10 mouse cellular contexts compared by ENCODE assay signal in the genomic region with DNA sequence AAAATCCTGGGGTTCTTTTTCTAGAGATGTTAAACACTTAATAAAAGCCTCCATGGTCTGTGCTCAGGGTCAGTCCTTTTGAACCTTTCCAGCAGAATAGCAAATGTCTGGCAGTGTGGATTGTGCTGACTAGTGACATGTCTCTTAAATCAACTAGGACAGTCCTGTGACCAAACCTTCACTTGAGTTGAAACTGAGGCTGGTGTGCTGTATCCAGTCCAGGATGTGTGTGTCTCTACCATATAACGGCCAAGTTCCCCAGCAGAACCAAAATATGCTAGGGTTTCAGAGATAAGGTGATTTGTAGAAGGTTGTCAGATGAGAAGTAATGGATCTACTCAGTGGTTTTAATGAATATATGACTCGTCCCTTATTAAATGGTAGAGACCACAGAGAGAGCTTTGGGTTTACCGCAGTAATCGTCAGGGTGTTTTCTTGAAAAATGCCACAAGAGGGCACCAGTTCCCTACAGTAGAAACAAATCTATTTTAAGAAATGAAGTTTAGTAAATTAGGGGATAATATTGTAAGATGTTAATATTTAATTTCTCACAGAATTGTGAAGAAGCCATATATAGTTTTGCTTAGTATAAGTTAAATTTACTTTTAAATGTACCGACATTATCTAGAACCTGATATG. TPM values are rescaled to one million over a fixed set of nuclear protein-coding genes. Genes with fewer than 3 reads are reported as not detected.
A peak's percentile ranks its signal among the peaks of the same experiment; 100 is the strongest.
DNase-seq lines count a peak whose midpoint lies in the region; ATAC-seq lines count a peak whose summit lies in the region.
"Had no signal": no experiment of that assay in that cellular context is flagged by ENCODE, and none has a peak within 500 bp of the region (broad histone marks: within the 10 kb centered on the region; RNA-seq: fewer than 3 reads in every experiment).

No protein-coding gene starts in this region.

- no peak overlapping the region for H3K4me2 ChIP-seq in midbrain, embryonic 16.5 days (ENCODE audit: low read length)
- no peak overlapping the region for H3K4me2 ChIP-seq in midbrain, embryonic 15.5 days

- H3K36me3 ChIP-seq in midbrain, embryonic 16.5 days (ENCODE audit: control insufficient read depth, insufficient read depth, low read length), result peaks cover 17% of the 10 kb centered on the region
- H3K36me3 ChIP-seq in midbrain, embryonic 15.5 days (replicated peaks), result peaks cover 12% of the 10 kb centered on the region

- intact Hi-C loops in heart, postnatal 25 days (cut with DNase I), result loop anchor here (2.0 kb wide), 1 partner anchor 177 kb away; no protein-coding TSS in a partner anchor

- 59% methylated on average over 5 of the region's 5 CpGs for WGBS in midbrain, embryonic 16.5 days
- 63% methylated on average over 5 of the region's 5 CpGs for WGBS in midbrain, embryonic 15.5 days

- 0 out of 2 replicates have a peak, but pooled peaks have one; percentile 21 for ATAC-seq in midbrain, embryonic 16.5 days
- ATAC-seq in midbrain, embryonic 15.5 days (replicated peaks), result no peak

- no peak overlapping the region for H3K4me3 ChIP-seq in midbrain, embryonic 16.5 days (ENCODE audit: low read depth, low read length)
- no peak overlapping the region for H3K4me3 ChIP-seq in midbrain, embryonic 15.5 days
- H3K4me3 ChIP-seq: megakaryocyte, embryonic 14.5 days had no signal

- H3K27me3 ChIP-seq in midbrain, embryonic 16.5 days (ENCODE audit: control insufficient read depth, insufficient read depth, low read depth, low read length), result no peaks in the 10 kb centered on the region
- H3K27me3 ChIP-seq in midbrain, embryonic 15.5 days (replicated peaks), result no peaks in the 10 kb centered on the region
- H3K27me3 ChIP-seq: megakaryocyte, embryonic 14.5 days had no signal

- no peaks in the 10 kb centered on the region for H3K4me1 ChIP-seq in midbrain, embryonic 16.5 days (ENCODE audit: control insufficient read depth, insufficient read depth, low read length)
- no peaks in the 10 kb centered on the region for H3K4me1 ChIP-seq in midbrain, embryonic 15.5 days

- H3K9me3 ChIP-seq in midbrain, embryonic 16.5 days (replicated peaks; ENCODE audit: control insufficient read depth, low read length, poor library complexity, severe bottlenecking), result no peaks in the 10 kb centered on the region
- no peaks in the 10 kb centered on the region for H3K9me3 ChIP-seq in midbrain, embryonic 15.5 days
- H3K9me3 ChIP-seq: megakaryocyte, embryonic 14.5 days had no signal

- no peak overlapping the region for H3K9ac ChIP-seq in midbrain, embryonic 16.5 days (ENCODE audit: low read depth, low read length)
- H3K9ac ChIP-seq in midbrain, embryonic 15.5 days, result no peak overlapping the region

- DNase-seq in heart, adult 8-10 months (ENCODE audit: low spot score), result peak; percentile 36
- DNase-seq in heart, postnatal 25 days (ENCODE audit: low spot score), result no peak
- DNase-seq in brain, adult 2 months (ENCODE audit: low read depth, low spot score), result peak; percentile 66
- peak; percentile 34 for DNase-seq in lung, postnatal 10 days
- no peak for DNase-seq in spleen, adult 18-20 months
- no peak for DNase-seq in gastrocnemius, adult 8-10 months (ENCODE audit: low spot score in 2 of 2)

- no peak overlapping the region for H3K27ac ChIP-seq in midbrain, embryonic 16.5 days (ENCODE audit: low read length)
- H3K27ac ChIP-seq in midbrain, embryonic 15.5 days, result no peak overlapping the region

RNA-seq across cellular contexts. Expression of gene Traf6, which starts 15.5 kb away (rescaled TPM):
- 10 to 100 TPM in 1 of 4 experiments, 1 to 10 TPM in 3; 8.7 to 10.3 (median 9.0) TPM for total RNA-seq in heart, adult 8-10 months (2022)
- total RNA-seq in heart, postnatal 25 days (2021), result 1 to 10 TPM; 8.9 to 9.3 TPM
- 5.2 and 6.8 TPM in 2 replicates for polyA plus RNA-seq in midbrain, embryonic 16.5 days (2015; fragmentation: Nextera tagmentation; extraction: Ambion mirVana)
- polyA plus RNA-seq in midbrain, embryonic 15.5 days (2015; fragmentation: Nextera tagmentation; extraction: Ambion mirVana), result 6.2 and 6.6 TPM in 2 replicates
- 10 to 100 TPM in 3 of 4 experiments, 1 to 10 TPM in 1; 9.4 to 13.3 (median 10.7) TPM for total RNA-seq in gastrocnemius, adult 8-10 months (2022)

RNA-seq across cellular contexts. Expression of gene B230118H07Rik, which starts 44.4 kb away (rescaled TPM):
- total RNA-seq in heart, adult 8-10 months (2022), result 100 to 1,000 TPM in 1 of 4 experiments, 10 to 100 TPM in 3; 87.7 to 103 (median 92.8) TPM
- total RNA-seq in heart, postnatal 25 days (2021), result 10 to 100 TPM; 80.0 to 90.7 TPM
- 48.3 and 50.7 TPM in 2 replicates for polyA plus RNA-seq in midbrain, embryonic 16.5 days (2015; fragmentation: Nextera tagmentation; extraction: Ambion mirVana)
- polyA plus RNA-seq in midbrain, embryonic 15.5 days (2015; fragmentation: Nextera tagmentation; extraction: Ambion mirVana), result 42.6 and 46.4 TPM in 2 replicates
- total RNA-seq in gastrocnemius, adult 8-10 months (2022), result 100 to 1,000 TPM in 2 of 4 experiments, 10 to 100 TPM in 2; 80.6 to 111 (median 96.6) TPM

RNA-seq across cellular contexts. Expression of gene Rag1, which starts 44.4 kb away (rescaled TPM):
- total RNA-seq in heart, adult 8-10 months (2022), result under 1 TPM in 2 of 4 experiments, not detected in 2; 0.03 to 0.06 TPM
- total RNA-seq in heart, postnatal 25 days (2021), result not detected
- polyA plus RNA-seq in midbrain, embryonic 16.5 days (2015; fragmentation: Nextera tagmentation; extraction: Ambion mirVana), result 0.13 and 0.16 TPM in 2 replicates
- polyA plus RNA-seq in midbrain, embryonic 15.5 days (2015; fragmentation: Nextera tagmentation; extraction: Ambion mirVana), result 0.10 and 0.15 TPM in 2 replicates
- not detected for total RNA-seq in gastrocnemius, adult 8-10 months (2022)
- total RNA-seq: adrenal gland, postnatal 36 days had no signal

Comparison
In these comparisons a context has a peak if more than half of its experiments do, and no peak if none do; other contexts are left out.
1. DNase-seq: peak in heart, adult 8-10 months (single experiment), brain, adult 2 months (single experiment) and lung, postnatal 10 days (single experiment); none in heart, postnatal 25 days (single experiment), spleen, adult 18-20 months (0 of 2) and gastrocnemius, adult 8-10 months (0 of 2).